Mouse (Mus musculus): ENCODE measurements around the gene Apol6. TPM values are rescaled to one million over a fixed set of nuclear protein-coding genes. Genes with fewer than 3 reads are reported as not detected.

Apol6 gene
- total and polyA plus RNA-seq, 3 experiments: not detected

- Histone ChIP-seq H3K9ac (ENCODE audit: insufficient read depth, low read depth) (no peak overlapping the region), H3K9me3 (replicated peaks; ENCODE audit: low read length) (peaks cover 2% of the 10 kb centered on the region), H3K27me3 (replicated peaks) (peaks cover 73% of the 10 kb centered on the region), H3K27ac (ENCODE audit: insufficient read depth, low read depth) (no peak overlapping the region), H3K4me2 (ENCODE audit: insufficient read depth, low read depth, poor library complexity, severe bottlenecking) (no peak overlapping the region), H3K4me1 (ENCODE audit: control insufficient read depth in 1 of 2, insufficient read depth in 2 of 2) (0 out of 4 replicates have a peak, but pooled peaks cover 0 to 2% of the 10 kb centered on the region in 2 experiments), H3K36me3 (replicated peaks in 1 of 2; ENCODE audit: control insufficient read depth in 1 of 2, insufficient read depth in 1 of 2, low read length in 1 of 2) (no peaks in the 10 kb centered on the region), H3K4me3 (replicated peaks in 1 of 3; ENCODE audit: low read depth in 2 of 3, low read length in 2 of 3, poor library complexity in 1 of 3) (no peak overlapping the region), H3K79me2 (replicated peaks; ENCODE audit: control insufficient read depth, extremely low read depth, insufficient read depth, poor library complexity, severe bottlenecking) (no peaks in the 10 kb centered on the region)
- in situ Hi-C loops (cut with MboI; ENCODE audit: low pct_ligation_motif_present, low pct_unique_long_range_greater_than_20kb, low sequenced_read_pairs): no loop called here
- TF ChIP-seq ZKSCAN1 (IDR thresholded peaks at IDR 0.05; ENCODE audit: borderline replicate concordance, low read depth, low read length) (no peak), MAFK (IDR thresholded peaks at IDR 0.05; ENCODE audit: insufficient replicate concordance, low read length) (no peak), MXI1 (IDR thresholded peaks at IDR 0.05; ENCODE audit: low read depth, low read length) (no peak), KAT2A (IDR thresholded peaks at IDR 0.05; ENCODE audit: insufficient replicate concordance, low read length) (no peak), CHD1 (IDR thresholded peaks at IDR 0.05; ENCODE audit: low read depth, low read length) (no peak), ZC3H11A (IDR thresholded peaks at IDR 0.05; ENCODE audit: low read depth, low read length) (no peak)
- no peak for DNase-seq (ENCODE audit: extremely low read depth)
- dilution Hi-C loops (cut with MboI; ENCODE audit: extremely low pct_ligation_motif_present, extremely low pct_unique_long_range_greater_than_20kb, low sequenced_read_pairs): no loop called here
These were observed 3.7 kb upstream of the Apol6 start for GRCm38 (mm10) chr15:77040784-77041183.

- Histone ChIP-seq H3K9me3 (replicated peaks; ENCODE audit: low read length) (peaks cover 2% of the 10 kb centered on the region), H3K4me1 (ENCODE audit: control insufficient read depth in 1 of 2, insufficient read depth in 2 of 2) (no peaks in the 10 kb centered on the region), H3K4me2 (ENCODE audit: insufficient read depth, low read depth, poor library complexity, severe bottlenecking) (no peak overlapping the region), H3K79me2 (replicated peaks; ENCODE audit: control insufficient read depth, extremely low read depth, insufficient read depth, poor library complexity, severe bottlenecking) (no peaks in the 10 kb centered on the region), H3K9ac (ENCODE audit: insufficient read depth, low read depth) (no peak overlapping the region), H3K27me3 (replicated peaks) (peaks cover 61% of the 10 kb centered on the region), H3K27ac (ENCODE audit: insufficient read depth, low read depth) (no peak overlapping the region), H3K36me3 (replicated peaks in 1 of 2; ENCODE audit: control insufficient read depth in 1 of 2, insufficient read depth in 1 of 2, low read length in 1 of 2) (no peaks in the 10 kb centered on the region), H3K4me3 (replicated peaks in 1 of 3; ENCODE audit: low read depth in 2 of 3, low read length in 2 of 3, poor library complexity in 1 of 3) (no peak overlapping the region)
- dilution Hi-C loops (cut with MboI; ENCODE audit: extremely low pct_ligation_motif_present, extremely low pct_unique_long_range_greater_than_20kb, low sequenced_read_pairs): no loop called here
- DNase-seq (ENCODE audit: extremely low read depth): no peak
- in situ Hi-C loops (cut with MboI; ENCODE audit: low pct_ligation_motif_present, low pct_unique_long_range_greater_than_20kb, low sequenced_read_pairs): no loop called here
- TF ChIP-seq GABPA (IDR thresholded peaks at IDR 0.05; ENCODE audit: insufficient replicate concordance, low read depth, low read length) (no peak), MEF2A (IDR thresholded peaks at IDR 0.05; ENCODE audit: borderline replicate concordance, low read depth, low read length) (no peak), KAT2A (IDR thresholded peaks at IDR 0.05; ENCODE audit: insufficient replicate concordance, low read length) (no peak), MXI1 (IDR thresholded peaks at IDR 0.05; ENCODE audit: low read depth, low read length) (no peak), BHLHE40 (IDR thresholded peaks at IDR 0.05; ENCODE audit: low read depth, low read length) (no peak), ZMIZ1 (IDR thresholded peaks at IDR 0.05; ENCODE audit: low read depth, low read length) (no peak), USF2 (conservative IDR thresholded peaks at IDR 0.05; ENCODE audit: low read depth, low read length) (no peak), POLR2AphosphoS2 (IDR thresholded peaks at IDR 0.05; ENCODE audit: low read depth, low read length) (no peak), SIN3A (IDR thresholded peaks at IDR 0.05; ENCODE audit: low read length) (no peak), MAFK (IDR thresholded peaks at IDR 0.05; ENCODE audit: insufficient replicate concordance, low read length) (no peak), NELFE (IDR thresholded peaks at IDR 0.05; ENCODE audit: low read depth, low read length) (no peak), ZNF384 (IDR thresholded peaks at IDR 0.05; ENCODE audit: low read depth, low read length) (no peak), JUND (conservative IDR thresholded peaks at IDR 0.05; ENCODE audit: low read depth, low read length) (no peak), PAX5 (IDR thresholded peaks at IDR 0.05; ENCODE audit: low read length) (no peak), MAZ (IDR thresholded peaks at IDR 0.05; ENCODE audit: low read depth, low read length) (no peak), MAX (IDR thresholded peaks at IDR 0.05; ENCODE audit: low read length) (no peak), CHD1 (IDR thresholded peaks at IDR 0.05; ENCODE audit: low read depth, low read length) (no peak), USF1 (IDR thresholded peaks at IDR 0.05; ENCODE audit: low read depth, low read length) (no peak), EP300 (IDR thresholded peaks at IDR 0.05; ENCODE audit: low read length) (no peak), SMC3 (IDR thresholded peaks at IDR 0.05; ENCODE audit: low read depth, low read length) (no peak)
These were observed 1.1 kb downstream of the Apol6 start for GRCm38 (mm10) chr15:77045609-77046008.

Measured in CH12.LX (cell line).